Mouse (Mus musculus) forebrain, embryonic 16.5 days (tissue): ENCODE measurements around the gene Tmem245. TPM values are rescaled to one million over a fixed set of nuclear protein-coding genes. Genes with fewer than 3 reads are reported as not detected.

Experiments used
- ATAC-seq: fragments of 200-750 bp; cut with Nextera tagmentation; 2 replicates; pipeline ENCODE4 v1.8.0; 2017; ENCODE audit warnings: mild to moderate bottlenecking, moderate library complexity
- H3K27ac ChIP-seq: fragments of 300-500 bp; sonication (generic); 2 replicates; pipeline ENCODE4 v1.5.1; 2014; ENCODE audit warnings: low read length, control low read depth
- H3K27me3 ChIP-seq: fragments of 300-500 bp; sonication (generic); replicated peaks from 2 replicates; pipeline ENCODE4 v1.6.1; 2014; ENCODE audit warnings: low read length; ENCODE audit not compliant: control insufficient read depth, insufficient read depth
- H3K36me3 ChIP-seq: fragments of 300-500 bp; sonication (generic); 2 replicates; pipeline ENCODE4 v1.6.1; 2014; ENCODE audit not compliant: control insufficient read depth, insufficient read depth
- H3K4me1 ChIP-seq: fragments of 300-500 bp; sonication (generic); replicated peaks from 2 replicates; pipeline ENCODE4 v1.6.1; 2014; ENCODE audit warnings: low read length; ENCODE audit not compliant: control insufficient read depth, insufficient read depth
- H3K4me2 ChIP-seq: fragments of 300-500 bp; sonication (generic); 2 replicates; pipeline ENCODE4 v1.6.1; 2014; ENCODE audit warnings: mild to moderate bottlenecking, low read length, control low read depth
- H3K4me3 ChIP-seq: fragments of 300-500 bp; sonication (generic); replicated peaks from 2 replicates; pipeline ENCODE4 v1.5.1; 2014; ENCODE audit warnings: mild to moderate bottlenecking, low read length, control low read depth
- H3K9ac ChIP-seq: fragments of 300-500 bp; sonication (generic); replicated peaks from 2 replicates; pipeline ENCODE4 v1.6.1; 2014; ENCODE audit warnings: low read depth, low read length, control low read depth
- H3K9me3 ChIP-seq: fragments of 300-500 bp; sonication (generic); 2 replicates; pipeline ENCODE4 v1.6.1; 2016; ENCODE audit warnings: low read length; ENCODE audit not compliant: control insufficient read depth
- WGBS: fragments of 180-500 bp; shearing (Covaris S2); extraction: QIAGEN DNeasy Blood & Tissue Kit; methylation state at CpG from one replicate; pipeline ENCODE4 v1.1.7; 2014; 5-methylcytosine and 5-hydroxymethylcytosine counted together
- polyA plus RNA-seq: library from polyadenylated mRNA; unstranded; fragments of >200 nt; fragmentation: Nextera tagmentation; extraction: Ambion mirVana; gene quantifications from 2 replicates; pipeline ENCODE4 v1.2.1, GENCODE M21; 2015

The Tmem245 gene
- polyA plus RNA-seq, 1 experiment from 2014 or later, result 8.3 TPM

DNA sequence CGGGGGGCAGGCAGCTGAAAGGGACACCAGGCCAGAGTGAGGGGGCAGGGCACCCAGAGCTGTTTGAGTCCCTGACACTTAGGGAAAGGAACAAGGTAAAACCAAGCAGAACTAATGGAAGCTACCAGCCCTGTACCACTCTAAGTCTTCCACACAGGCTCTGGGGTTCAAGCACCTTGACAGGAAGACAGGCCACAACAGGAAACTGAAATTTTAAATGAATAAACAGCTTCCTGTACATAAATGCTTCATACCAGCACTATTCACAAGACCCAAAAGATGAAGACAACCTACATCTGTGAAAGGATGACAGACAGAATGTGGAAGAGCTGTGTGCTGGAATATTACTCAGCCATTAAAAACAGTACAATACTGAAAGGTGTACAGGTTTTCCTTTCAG lies 11.9 kb downstream of the Tmem245 start:
- no peak overlapping the region for H3K4me2 ChIP-seq
- no peak overlapping the region for H3K9ac ChIP-seq
- ATAC-seq, result no peak
- no peaks in the 10 kb centered on the region for H3K4me1 ChIP-seq
- H3K36me3 ChIP-seq, result no peaks in the 10 kb centered on the region
- H3K27ac ChIP-seq, result no peak overlapping the region
- no peaks in the 10 kb centered on the region for H3K9me3 ChIP-seq
- H3K27me3 ChIP-seq, result no peaks in the 10 kb centered on the region
- H3K4me3 ChIP-seq, result no peak overlapping the region
- no CpG with 5 or more reads among the region's 1 CpGs for WGBS

DNA sequence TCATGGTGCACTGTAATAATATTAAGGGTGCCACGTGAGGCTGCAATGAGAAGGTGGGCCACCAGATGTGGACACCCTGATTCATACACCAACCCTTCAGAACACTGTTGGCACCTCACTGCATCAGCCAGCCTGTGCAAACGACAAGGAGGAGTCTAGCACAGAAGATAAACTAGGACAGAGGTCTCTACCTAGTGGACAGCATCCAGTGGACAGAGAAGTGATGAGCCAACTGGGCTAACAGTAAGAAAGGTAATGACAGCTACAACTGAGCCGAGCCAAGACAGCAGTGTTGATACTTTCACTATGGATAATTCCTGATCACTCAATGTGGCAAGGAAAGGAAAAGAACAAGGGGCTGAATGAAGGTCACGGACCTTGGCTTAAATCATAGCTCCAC lies 14.1 kb downstream of the Tmem245 start:
- Histone ChIP-seq H3K4me2 (no peak overlapping the region), H3K4me3 (no peak overlapping the region), H3K9ac (no peak overlapping the region), H3K36me3 (no peaks in the 10 kb centered on the region), H3K4me1 (no peaks in the 10 kb centered on the region; the same call in 1 of the 2 replicates), H3K27ac (no peak overlapping the region), H3K27me3 (no peaks in the 10 kb centered on the region), H3K9me3 (no peaks in the 10 kb centered on the region)
- no peak for ATAC-seq
- 98% methylated on average over 4 of the region's 4 CpGs for WGBS

DNA sequence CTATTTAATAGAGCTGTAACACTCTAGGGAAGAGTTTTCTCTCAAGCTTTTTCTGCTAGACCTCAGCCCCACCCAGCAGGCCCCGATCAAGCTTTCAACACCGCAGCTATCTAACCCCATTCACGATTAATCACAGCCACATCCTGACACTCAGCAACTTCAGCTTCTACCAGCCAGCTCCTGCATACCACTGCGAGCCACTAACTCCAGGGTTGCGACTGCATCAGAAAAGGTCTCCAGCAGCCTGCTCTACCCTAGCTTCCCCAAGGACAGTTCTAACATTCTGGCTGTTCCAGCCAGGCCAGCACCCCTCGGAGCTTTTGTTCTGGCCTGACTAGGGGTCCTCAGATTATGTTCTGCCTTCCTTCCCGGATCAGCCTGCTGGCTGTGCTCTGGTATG lies 15.1 kb downstream of the Tmem245 start:
- Histone ChIP-seq H3K36me3 (no peaks in the 10 kb centered on the region), H3K4me2 (no peak overlapping the region), H3K4me1 (no peaks in the 10 kb centered on the region; the same call in 1 of the 2 replicates), H3K9me3 (no peaks in the 10 kb centered on the region), H3K27ac (no peak overlapping the region), H3K4me3 (no peak overlapping the region), H3K9ac (no peak overlapping the region), H3K27me3 (no peaks in the 10 kb centered on the region)
- WGBS, result 50% methylated on average over 7 of the region's 7 CpGs
- ATAC-seq, result no peak

DNA sequence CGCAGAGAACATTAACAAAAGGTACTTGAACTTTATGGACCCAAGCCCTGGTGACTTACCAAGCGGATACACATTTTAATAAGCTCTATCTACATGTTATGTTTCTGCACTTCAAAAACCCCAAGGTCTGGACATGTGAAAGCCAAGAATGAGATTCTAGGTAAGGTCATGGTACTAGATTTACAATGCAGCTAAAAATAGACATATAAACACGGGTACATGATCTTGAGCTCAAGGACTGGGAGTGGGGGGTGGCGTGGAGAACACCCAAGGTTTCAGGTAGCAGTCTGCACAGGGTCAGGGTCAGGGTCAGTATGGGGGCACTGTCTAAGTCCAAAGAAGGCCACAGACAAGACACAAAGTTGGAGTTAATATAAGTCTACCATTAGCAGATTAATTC lies 16.9 kb downstream of the Tmem245 start:
- no peak overlapping the region for H3K4me2 ChIP-seq

DNA sequence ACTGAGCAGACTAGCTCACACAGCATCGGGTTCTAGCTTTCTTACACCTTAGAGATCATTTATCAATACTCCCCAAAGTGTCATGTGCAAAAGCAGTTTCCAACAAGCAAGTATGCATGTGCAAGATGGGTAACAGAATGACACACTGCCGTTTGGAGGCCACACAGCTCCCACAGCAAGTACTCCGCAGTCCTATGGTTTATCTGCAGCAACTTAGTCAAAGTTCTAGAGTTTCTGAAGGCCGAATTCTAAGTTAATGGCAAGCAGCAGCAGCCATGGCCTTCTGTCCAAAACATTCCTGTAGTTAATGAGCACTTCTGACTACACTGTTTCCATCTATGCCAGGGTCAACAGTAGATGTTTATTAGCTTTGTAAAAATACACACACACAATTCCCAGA lies 20.3 kb downstream of the Tmem245 start:
- peaks cover 13% of the 10 kb centered on the region; the same call in 1 of the 2 replicates for H3K36me3 ChIP-seq
- WGBS, result 94% methylated on average over 4 of the region's 4 CpGs

More for the DNA sequence above, 16.9 kb downstream of the Tmem245 start:
- no peak overlapping the region for H3K27ac ChIP-seq
- no peaks in the 10 kb centered on the region for H3K27me3 ChIP-seq
- ATAC-seq, result no peak
- H3K4me1 ChIP-seq, result no peaks in the 10 kb centered on the region; the same call in 1 of the 2 replicates
- WGBS, result 87% methylated on average over 4 of the region's 4 CpGs
- no peaks in the 10 kb centered on the region for H3K9me3 ChIP-seq
- H3K9ac ChIP-seq, result no peak overlapping the region
- H3K36me3 ChIP-seq, result peaks cover 2% of the 10 kb centered on the region; the same call in 1 of the 2 replicates
- H3K4me3 ChIP-seq, result no peak overlapping the region

DNA sequence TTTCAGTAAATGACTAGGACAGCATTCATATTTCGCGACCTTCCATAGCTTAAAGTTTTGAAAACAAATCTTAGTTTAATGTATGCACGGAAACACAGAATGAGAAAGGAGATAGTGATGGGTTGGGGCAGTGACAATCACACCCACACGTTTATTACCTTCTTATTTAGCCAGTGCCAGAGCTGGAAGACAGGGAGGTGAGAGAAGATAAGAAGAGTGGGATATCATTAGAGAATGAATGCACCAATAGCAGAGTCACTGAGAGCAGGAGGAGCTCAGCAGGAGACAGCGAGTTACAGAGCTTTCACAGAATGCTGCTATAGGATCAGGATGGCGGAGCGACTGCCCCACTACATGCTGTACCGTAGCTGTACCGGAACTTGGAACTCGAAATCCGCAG lies 25.0 kb downstream of the Tmem245 start:
- ATAC-seq, result no peak
- Histone ChIP-seq H3K27ac (no peak overlapping the region), H3K4me2 (no peak overlapping the region), H3K9ac (no peak overlapping the region), H3K27me3 (no peaks in the 10 kb centered on the region), H3K36me3 (peaks cover 13% of the 10 kb centered on the region; the same call in 1 of the 2 replicates), H3K4me3 (no peak overlapping the region), H3K4me1 (no peaks in the 10 kb centered on the region), H3K9me3 (no peaks in the 10 kb centered on the region)
- 96% methylated on average over 11 of the region's 11 CpGs for WGBS

More for the DNA sequence above, 20.3 kb downstream of the Tmem245 start:
- Histone ChIP-seq H3K4me2 (no peak overlapping the region), H3K9ac (no peak overlapping the region), H3K9me3 (no peaks in the 10 kb centered on the region), H3K4me1 (no peaks in the 10 kb centered on the region; the same call in 1 of the 2 replicates), H3K27me3 (no peaks in the 10 kb centered on the region), H3K4me3 (no peak overlapping the region), H3K27ac (no peak overlapping the region)
- no peak for ATAC-seq

DNA sequence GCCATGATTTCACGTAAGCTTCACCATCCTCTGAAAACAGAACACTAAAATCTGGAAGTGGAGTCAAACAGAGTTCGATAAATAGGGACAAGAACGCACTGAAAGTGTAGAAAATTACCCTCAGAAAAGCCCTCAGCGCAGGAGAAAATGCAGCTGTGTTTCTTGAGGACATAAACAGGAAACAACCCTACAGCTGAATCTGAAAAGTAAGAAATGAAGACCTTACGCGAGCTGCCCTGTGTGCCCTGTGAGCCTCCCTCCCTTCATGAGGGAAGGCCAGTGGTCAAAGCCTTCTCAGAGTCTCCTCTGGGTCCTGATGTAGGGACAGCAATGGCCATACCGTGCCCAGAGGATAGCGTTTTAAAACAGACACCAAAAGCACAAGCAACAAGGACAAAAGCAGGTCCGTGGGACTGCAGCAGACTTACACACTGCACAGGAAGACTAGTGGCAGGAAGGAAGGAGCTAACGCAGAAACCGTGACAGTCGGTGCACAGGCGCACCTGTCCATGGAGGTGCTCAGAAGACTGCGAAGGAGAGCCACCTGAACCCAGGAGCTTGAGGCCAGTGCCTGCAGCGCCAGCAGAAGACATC lies 31.4 kb downstream of the Tmem245 start:
- 88% methylated on average over 15 of the region's 15 CpGs for WGBS
- no peak for ATAC-seq

DNA sequence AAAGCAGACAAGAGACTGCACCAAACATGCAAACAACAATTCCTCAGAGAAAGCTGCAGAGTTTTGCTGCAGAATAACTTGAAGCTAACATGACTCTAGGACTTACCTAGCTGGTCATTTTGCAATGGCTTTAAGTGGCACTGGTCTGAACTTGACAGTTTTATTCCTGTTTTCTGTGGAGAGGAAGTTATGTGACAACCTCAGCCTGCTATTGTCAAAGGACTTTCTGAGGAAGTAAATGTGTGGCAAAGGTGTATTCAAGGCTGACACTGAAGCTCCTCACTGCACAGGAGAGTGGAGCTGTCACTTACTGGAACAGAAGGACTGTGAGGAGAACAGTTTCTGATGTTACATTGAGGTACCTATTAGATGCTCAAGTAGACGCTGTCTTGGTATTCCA lies 32.5 kb downstream of the Tmem245 start:
- 84% methylated on average over 1 of the region's 1 CpGs for WGBS

More for the DNA sequence above, 31.4 kb downstream of the Tmem245 start:
- Histone ChIP-seq H3K27ac (no peak overlapping the region), H3K4me1 (no peaks in the 10 kb centered on the region), H3K9ac (no peak overlapping the region), H3K36me3 (peaks cover 5% of the 10 kb centered on the region; the same call in 1 of the 2 replicates), H3K27me3 (no peaks in the 10 kb centered on the region), H3K4me3 (no peak overlapping the region), H3K9me3 (no peaks in the 10 kb centered on the region), H3K4me2 (no peak overlapping the region)

DNA sequence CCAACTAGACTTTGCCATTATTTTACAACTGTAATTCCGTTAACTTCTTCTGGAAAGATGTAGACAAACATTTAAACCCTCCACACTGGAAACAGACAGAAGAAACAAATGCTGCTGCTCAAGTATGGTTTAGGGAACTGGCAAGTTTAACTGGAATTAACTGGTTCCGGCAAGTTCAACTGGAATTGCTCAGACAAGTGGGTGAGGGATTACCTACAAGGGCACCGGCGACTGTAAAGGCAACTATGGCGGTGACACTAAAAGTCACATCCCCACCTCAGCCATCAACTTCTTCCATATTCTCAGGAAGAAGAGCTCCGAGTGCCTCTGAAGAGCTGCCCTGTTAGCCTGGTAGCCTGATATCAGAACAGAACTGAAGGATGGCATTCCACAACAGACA lies 32.9 kb downstream of the Tmem245 start:
- Histone ChIP-seq H3K27me3 (no peaks in the 10 kb centered on the region), H3K4me2 (no peak overlapping the region), H3K9ac (no peak overlapping the region), H3K9me3 (no peaks in the 10 kb centered on the region), H3K4me1 (no peaks in the 10 kb centered on the region), H3K36me3 (peaks cover 10% of the 10 kb centered on the region; the same call in 1 of the 2 replicates), H3K27ac (no peak overlapping the region), H3K4me3 (no peak overlapping the region)
- 94% methylated on average over 6 of the region's 6 CpGs for WGBS
- ATAC-seq, result no peak

More for the DNA sequence above, 32.5 kb downstream of the Tmem245 start:
- Histone ChIP-seq H3K9me3 (no peaks in the 10 kb centered on the region), H3K27ac (no peak overlapping the region), H3K4me1 (no peaks in the 10 kb centered on the region), H3K4me3 (no peak overlapping the region), H3K27me3 (no peaks in the 10 kb centered on the region), H3K9ac (no peak overlapping the region), H3K4me2 (no peak overlapping the region), H3K36me3 (peaks cover 6% of the 10 kb centered on the region; the same call in 1 of the 2 replicates)
- ATAC-seq, result no peak
